ENCODE assay signal across 11 mouse cellular contexts in the genomic region with DNA sequence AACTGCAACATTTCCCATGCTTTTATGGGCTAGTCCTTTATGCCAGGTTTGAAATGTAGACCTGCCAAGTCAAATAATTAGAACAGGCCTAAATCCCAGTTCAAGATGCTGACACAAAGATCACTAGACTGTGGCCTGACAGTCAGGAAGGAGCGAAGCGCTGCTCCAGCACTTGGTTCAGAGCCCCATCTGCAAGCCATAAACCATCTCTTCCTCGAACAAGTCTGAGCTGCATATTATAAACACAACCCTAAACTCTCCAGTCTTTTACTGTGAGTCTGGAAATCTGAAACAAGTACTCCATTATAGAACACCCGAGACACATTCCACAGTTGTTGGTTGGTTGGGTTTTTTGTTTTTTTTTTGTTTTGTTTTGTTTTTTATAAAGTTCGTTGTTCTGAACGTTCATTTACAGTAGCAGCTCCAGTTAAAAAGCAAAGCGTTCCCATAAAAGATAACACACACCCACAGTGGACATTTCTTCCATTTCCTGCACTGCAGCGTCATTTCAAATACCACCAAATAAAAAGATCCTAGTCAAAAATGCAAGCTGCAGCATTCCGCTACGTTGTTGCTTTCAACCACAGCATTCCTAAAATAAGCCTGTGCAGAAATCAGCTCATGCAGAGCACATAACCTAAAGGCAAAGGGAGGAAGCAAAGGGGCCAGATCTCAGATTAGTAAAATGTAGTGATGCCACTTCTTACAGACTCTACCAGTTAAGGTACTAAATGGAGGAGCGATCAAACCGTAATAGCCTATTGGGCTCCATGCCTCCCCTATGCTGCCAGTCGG.
DNase-seq lines count a peak whose midpoint lies in the region; ATAC-seq lines count a peak whose summit lies in the region.
"Had no signal": no experiment of that assay in that cellular context is flagged by ENCODE, and none has a peak within 500 bp of the region (broad histone marks: within the 10 kb centered on the region; RNA-seq: fewer than 3 reads in every experiment).

No protein-coding gene starts in this region.

- no peak overlapping the region for H3K9ac ChIP-seq in limb, embryonic 12.5 days (replicated peaks)
- no peak overlapping the region for H3K9ac ChIP-seq in embryonic facial prominence, embryonic 15.5 days
- no peak overlapping the region for H3K9ac ChIP-seq in limb, embryonic 15.5 days
- H3K9ac ChIP-seq: forebrain, embryonic 12.5 days; hindbrain, embryonic 12.5 days; liver, embryonic 15.5 days had no signal

- H3K4me1 ChIP-seq in limb, embryonic 12.5 days (replicated peaks) = peaks cover 15% of the 10 kb centered on the region
- H3K4me1 ChIP-seq in limb, embryonic 10.5 days = peaks cover 8% of the 10 kb centered on the region; the same call in 1 of the 2 replicates
- H3K4me1 ChIP-seq in embryonic facial prominence, embryonic 15.5 days = peaks cover 24% of the 10 kb centered on the region
- peaks cover 22% of the 10 kb centered on the region for H3K4me1 ChIP-seq in limb, embryonic 15.5 days
- H3K4me1 ChIP-seq: hindbrain, embryonic 12.5 days; liver, embryonic 15.5 days had no signal

- no peaks in the 10 kb centered on the region for H3K27me3 ChIP-seq in limb, embryonic 12.5 days
- H3K27me3 ChIP-seq in limb, embryonic 10.5 days (ENCODE audit: low read depth, poor library complexity, severe bottlenecking) = no peaks in the 10 kb centered on the region
- H3K27me3 ChIP-seq in embryonic facial prominence, embryonic 15.5 days = no peaks in the 10 kb centered on the region
- no peaks in the 10 kb centered on the region for H3K27me3 ChIP-seq in limb, embryonic 15.5 days
- H3K27me3 ChIP-seq: forebrain, embryonic 12.5 days; hindbrain, embryonic 12.5 days; liver, embryonic 15.5 days had no signal

- DNase-seq in limb, embryonic 10.5 days (ENCODE audit: low spot score) = no peak
- DNase-seq in brain, adult 2 months (ENCODE audit: low read depth, low spot score) = peak; percentile 44
- DNase-seq in cerebellum, adult 9-10 months = no peak
- no peak for DNase-seq in right cerebral cortex, postnatal 10 days (ENCODE audit: low spot score in 2 of 2)
- DNase-seq: right cerebral cortex, adult 18-20 months had no signal

- no peak overlapping the region for H3K4me2 ChIP-seq in limb, embryonic 12.5 days
- H3K4me2 ChIP-seq in embryonic facial prominence, embryonic 15.5 days (replicated peaks) = 0 out of 2 replicates have a peak overlapping the region, but pooled peaks have one; percentile 21
- no peak overlapping the region for H3K4me2 ChIP-seq in limb, embryonic 15.5 days
- H3K4me2 ChIP-seq: forebrain, embryonic 12.5 days; hindbrain, embryonic 12.5 days; liver, embryonic 15.5 days had no signal

- ATAC-seq in limb, embryonic 12.5 days (ENCODE audit: insufficient number of reproducible peaks, insufficient read depth, low FRiP score, low TSS enrichment, low read depth) = no peak
- ATAC-seq in embryonic facial prominence, embryonic 15.5 days (ENCODE audit: insufficient number of reproducible peaks, low FRiP score, low TSS enrichment, low read depth) = no peak
- 0 out of 2 replicates have a peak, but pooled peaks have one; percentile 48 for ATAC-seq in limb, embryonic 15.5 days (ENCODE audit: insufficient number of reproducible peaks, low FRiP score, low TSS enrichment, low read depth)

- H3K27ac ChIP-seq in limb, embryonic 12.5 days = peak overlapping the region; percentile 75
- no peak overlapping the region for H3K27ac ChIP-seq in limb, embryonic 10.5 days
- H3K27ac ChIP-seq in embryonic facial prominence, embryonic 15.5 days (replicated peaks) = peak overlapping the region; percentile 76
- H3K27ac ChIP-seq in limb, embryonic 15.5 days = peak overlapping the region; percentile 57
- H3K27ac ChIP-seq: forebrain, embryonic 12.5 days; hindbrain, embryonic 12.5 days; liver, embryonic 15.5 days had no signal

- H3K9me3 ChIP-seq in limb, embryonic 12.5 days = no peaks in the 10 kb centered on the region
- H3K9me3 ChIP-seq in limb, embryonic 10.5 days (replicated peaks) = no peaks in the 10 kb centered on the region
- no peaks in the 10 kb centered on the region for H3K9me3 ChIP-seq in embryonic facial prominence, embryonic 15.5 days (replicated peaks)
- H3K9me3 ChIP-seq in limb, embryonic 15.5 days = no peaks in the 10 kb centered on the region
- H3K9me3 ChIP-seq: forebrain, embryonic 12.5 days; hindbrain, embryonic 12.5 days; liver, embryonic 15.5 days had no signal

- no peak overlapping the region for H3K4me3 ChIP-seq in limb, embryonic 12.5 days (replicated peaks)
- no peak overlapping the region for H3K4me3 ChIP-seq in limb, embryonic 10.5 days
- no peak overlapping the region for H3K4me3 ChIP-seq in embryonic facial prominence, embryonic 15.5 days (replicated peaks)
- no peak overlapping the region for H3K4me3 ChIP-seq in limb, embryonic 15.5 days
- H3K4me3 ChIP-seq: forebrain, embryonic 12.5 days; hindbrain, embryonic 12.5 days; liver, embryonic 15.5 days had no signal

- H3K36me3 ChIP-seq in limb, embryonic 12.5 days = peaks cover 29% of the 10 kb centered on the region
- peaks cover 64% of the 10 kb centered on the region for H3K36me3 ChIP-seq in limb, embryonic 10.5 days
- H3K36me3 ChIP-seq in embryonic facial prominence, embryonic 15.5 days = no peaks in the 10 kb centered on the region
- H3K36me3 ChIP-seq in limb, embryonic 15.5 days = no peaks in the 10 kb centered on the region
- H3K36me3 ChIP-seq: forebrain, embryonic 12.5 days; liver, embryonic 15.5 days had no signal

- WGBS in limb, embryonic 12.5 days = 58% methylated on average over 13 of the region's 13 CpGs
- 86% methylated on average over 13 of the region's 13 CpGs for WGBS in limb, embryonic 10.5 days
- WGBS in embryonic facial prominence, embryonic 15.5 days = 39% methylated on average over 13 of the region's 13 CpGs
- WGBS in limb, embryonic 15.5 days = 39% methylated on average over 13 of the region's 13 CpGs
